Mouse (Mus musculus) spleen, adult 2 months (tissue): ENCODE measurements at regions not wholly inside any gene's neighbourhood (a gene's known extent, or its start where the extent isn't known, plus 50 kb on each side); places are given as distances from the start of the nearest gene placed in this dataset.

Source experiments
- DNase-seq, 2 experiments: peaks; one replicate each; pipeline versions ENCODE4 v3.0.0 to v3.0.0-alpha.2; 2012 to 2021; ENCODE audit warnings: low spot score in 2 of 2, low read depth in 1 of 2
- H3K27ac ChIP-seq: fragments of 200-500 bp; 2 replicates; pipeline ENCODE4 v1.5.1; 2012; ENCODE audit warnings: low read length, inconsistent platforms; ENCODE audit not compliant: insufficient read depth
- H3K27me3 ChIP-seq: fragments of 200-500 bp; 2 replicates; pipeline ENCODE4 v1.6.1; 2012; ENCODE audit warnings: mild to moderate bottlenecking, moderate library complexity, low read length, inconsistent platforms; ENCODE audit not compliant: control insufficient read depth, insufficient read depth
- H3K36me3 ChIP-seq: fragments of 200-500 bp; 2 replicates; pipeline ENCODE4 v1.6.1; 2012; ENCODE audit warnings: mild to moderate bottlenecking, low read length, inconsistent platforms; ENCODE audit not compliant: control insufficient read depth, insufficient read depth
- H3K4me1 ChIP-seq: fragments of 200-500 bp; 2 replicates; pipeline ENCODE4 v1.6.1; 2011; ENCODE audit warnings: inconsistent platforms; ENCODE audit not compliant: control insufficient read depth, insufficient read depth, insufficient read length
- H3K4me3 ChIP-seq: fragments of 200-500 bp; 2 replicates; pipeline ENCODE4 v1.5.1; 2011; ENCODE audit warnings: mild to moderate bottlenecking, inconsistent platforms; ENCODE audit not compliant: insufficient read depth, insufficient read length; ENCODE audit errors: extremely low read depth
- CTCF ChIP-seq: fragments of 200-500 bp; IDR thresholded peaks from 2 replicates; pipeline ENCODE4 v1.5.1; 2011; ENCODE audit warnings: mild to moderate bottlenecking, inconsistent platforms; ENCODE audit not compliant: insufficient read depth, insufficient read length, insufficient replicate concordance; ENCODE audit errors: extremely low read depth
- POLR2A ChIP-seq: fragments of 200-500 bp; IDR thresholded peaks from 2 replicates; pipeline ENCODE4 v1.6.1; 2011; ENCODE audit warnings: low read depth, low read length, inconsistent platforms
- WGBS: fragments of 180-500 bp; shearing (Covaris S2); methylation state at CpG from one replicate; pipeline ENCODE4 v1.1.7; 2018; 5-methylcytosine and 5-hydroxymethylcytosine counted together

- Histone ChIP-seq H3K4me3 (no peak overlapping the region), H3K27me3 (no peaks in the 10 kb centered on the region), H3K27ac (no peak overlapping the region), H3K36me3 (no peaks in the 10 kb centered on the region), H3K4me1 (no peaks in the 10 kb centered on the region)
- no peak for DNase-seq
- 84% methylated on average over 5 of the region's 5 CpGs for WGBS
- TF ChIP-seq POLR2A: no peak
- no peak for TF ChIP-seq CTCF
These were observed 108.6 kb downstream of the Gm12728 start for GRCm38 (mm10) chr4:105898054-105898847.

- WGBS: 82% methylated on average over 8 of the region's 8 CpGs
- no peak overlapping the region for H3K27ac ChIP-seq
These were observed 115.2 kb downstream of the Gm12728 start for GRCm38 (mm10) chr4:105904896-105905295.

GRCm38 (mm10) chr4:105906411-105906810 is 116.7 kb downstream of the Gm12728 start:
- no peak for DNase-seq
- TF ChIP-seq CTCF (no peak), POLR2A (no peak)
- Histone ChIP-seq H3K27me3 (no peaks in the 10 kb centered on the region), H3K4me1 (no peaks in the 10 kb centered on the region), H3K36me3 (no peaks in the 10 kb centered on the region), H3K4me3 (no peak overlapping the region), H3K27ac (no peak overlapping the region)
- 89% methylated on average over 4 of the region's 4 CpGs for WGBS

More at GRCm38 (mm10) chr4:105904896-105905295, 115.2 kb downstream of the Gm12728 start:
- H3K27me3 ChIP-seq: no peaks in the 10 kb centered on the region
- no peak for DNase-seq
- H3K4me1 ChIP-seq: no peaks in the 10 kb centered on the region
- TF ChIP-seq POLR2A (no peak), CTCF (no peak)
- no peak overlapping the region for H3K4me3 ChIP-seq
- no peaks in the 10 kb centered on the region for H3K36me3 ChIP-seq

GRCm38 (mm10) chr4:105907611-105908010 is 117.9 kb downstream of the Gm12728 start:
- H3K27ac ChIP-seq: no peak overlapping the region
- no peak for TF ChIP-seq CTCF
- DNase-seq: no peak
- no peaks in the 10 kb centered on the region for H3K27me3 ChIP-seq
- 93% methylated on average over 7 of the region's 7 CpGs for WGBS
- H3K4me3 ChIP-seq: no peak overlapping the region
- H3K36me3 ChIP-seq: no peaks in the 10 kb centered on the region
- H3K4me1 ChIP-seq: no peaks in the 10 kb centered on the region

GRCm38 (mm10) chr4:105908281-105908680 is 118.6 kb downstream of the Gm12728 start:
- no peak for TF ChIP-seq CTCF
- no peak for TF ChIP-seq POLR2A
- Histone ChIP-seq H3K27me3 (no peaks in the 10 kb centered on the region), H3K27ac (no peak overlapping the region), H3K4me3 (no peak overlapping the region), H3K36me3 (no peaks in the 10 kb centered on the region), H3K4me1 (no peaks in the 10 kb centered on the region)
- no peak for DNase-seq

- H3K4me3 ChIP-seq: no peak overlapping the region
- TF ChIP-seq CTCF (no peak), POLR2A (no peak)
- no peaks in the 10 kb centered on the region for H3K27me3 ChIP-seq
- no peaks in the 10 kb centered on the region for H3K4me1 ChIP-seq
- WGBS: 6% methylated on average over 4 of the region's 4 CpGs
- H3K27ac ChIP-seq: no peak overlapping the region
- no peaks in the 10 kb centered on the region for H3K36me3 ChIP-seq
- DNase-seq: no peak
These were observed 119.6 kb downstream of the Gm12728 start for GRCm38 (mm10) chr4:105909272-105909671.

- Histone ChIP-seq H3K27ac (no peak overlapping the region), H3K4me3 (no peak overlapping the region), H3K4me1 (no peaks in the 10 kb centered on the region), H3K36me3 (no peaks in the 10 kb centered on the region), H3K27me3 (no peaks in the 10 kb centered on the region)
- no peak for DNase-seq
- 86% methylated on average over 5 of the region's 5 CpGs for WGBS
- TF ChIP-seq CTCF (no peak), POLR2A (no peak)
These were observed 121.0 kb downstream of the Gm12728 start for GRCm38 (mm10) chr4:105910666-105911065.
